In genomic region chr1:133133425-133133824, GRCm38 (mm10) we compare ENCODE assay signal across 8 mouse cellular contexts. TPM values are rescaled to one million over a fixed set of nuclear protein-coding genes. Genes with fewer than 3 reads are reported as not detected.
A peak's percentile ranks its signal among the peaks of the same experiment; 100 is the strongest.
DNase-seq lines count a peak whose midpoint lies in the region; ATAC-seq and TF ChIP-seq lines count a peak whose summit lies in the region.

No protein-coding gene starts in this region.

- ATAC-seq in embryonic facial prominence, embryonic 11.5 days (replicated peaks; ENCODE audit: insufficient number of reproducible peaks, low FRiP score, low TSS enrichment, low read depth): no peak
- ATAC-seq in hindbrain, embryonic 15.5 days (ENCODE audit: low FRiP score, low read depth): no peak
- ATAC-seq in megakaryocyte, adult 5-6 weeks (ENCODE audit: poor library complexity, severe bottlenecking): peak; percentile 15

- no peaks in the 10 kb centered on the region for H3K27me3 ChIP-seq in embryonic facial prominence, embryonic 11.5 days (ENCODE audit: control insufficient read depth, insufficient read depth, low read length)
- no peaks in the 10 kb centered on the region for H3K27me3 ChIP-seq in hindbrain, embryonic 15.5 days

- 19% methylated on average over 2 of the region's 2 CpGs for WGBS in embryonic facial prominence, embryonic 11.5 days
- 11% methylated on average over 2 of the region's 2 CpGs for WGBS in hindbrain, embryonic 15.5 days

- H3K9ac ChIP-seq in embryonic facial prominence, embryonic 11.5 days (replicated peaks; ENCODE audit: low read length): peak overlapping the region; percentile 79
- H3K9ac ChIP-seq in hindbrain, embryonic 15.5 days: peak overlapping the region; percentile 87

- no peaks in the 10 kb centered on the region for H3K9me3 ChIP-seq in embryonic facial prominence, embryonic 11.5 days (replicated peaks; ENCODE audit: control insufficient read depth, low read length)
- no peaks in the 10 kb centered on the region for H3K9me3 ChIP-seq in hindbrain, embryonic 15.5 days

- H3K4me3 ChIP-seq in left cerebral cortex, adult 2 months: peak overlapping the region; percentile 75
- H3K4me3 ChIP-seq in embryonic facial prominence, embryonic 11.5 days (ENCODE audit: low read depth, low read length): peak overlapping the region; percentile 73
- peak overlapping the region; percentile 82 for H3K4me3 ChIP-seq in hindbrain, embryonic 15.5 days

- peaks cover 6% of the 10 kb centered on the region for H3K36me3 ChIP-seq in embryonic facial prominence, embryonic 11.5 days (replicated peaks; ENCODE audit: control insufficient read depth, insufficient read depth, low read depth, low read length)
- peaks cover 17% of the 10 kb centered on the region for H3K36me3 ChIP-seq in hindbrain, embryonic 15.5 days

- TF ChIP-seq CTCF in left cerebral cortex, adult 2 months (IDR thresholded peaks at IDR 0.05): no peak

- intact Hi-C loops in left cerebral cortex, adult 2 months (cut with DNase I): loop anchor here (5.0 kb wide), 1 partner anchor 479 kb away; the partner anchor contains the start of gene Snrpe

- DNase-seq in left cerebral cortex, adult 2 months (ENCODE audit: extremely low spot score in 1 of 2, low spot score in 2 of 2): no peak
- no peak for DNase-seq in left cerebral cortex, adult 8-10 months (ENCODE audit: low spot score in 2 of 2)
- no peak for DNase-seq in embryonic facial prominence, embryonic 11.5 days (ENCODE audit: low spot score)
- no peak for DNase-seq in layer of hippocampus, postnatal 10 days (ENCODE audit: low spot score in 2 of 2)
- no peak for DNase-seq in thymus, postnatal 4 days
- DNase-seq in embryo, embryonic 10 days (ENCODE audit: low spot score): no peak

- peaks cover 4% of the 10 kb centered on the region; the same call in 1 of the 2 replicates for H3K4me1 ChIP-seq in embryonic facial prominence, embryonic 11.5 days (ENCODE audit: control insufficient read depth, insufficient read depth, low read length)
- H3K4me1 ChIP-seq in hindbrain, embryonic 15.5 days (replicated peaks): peaks cover 53% of the 10 kb centered on the region

- peak overlapping the region; percentile 89 for H3K4me2 ChIP-seq in embryonic facial prominence, embryonic 11.5 days (ENCODE audit: low read depth, low read length)
- H3K4me2 ChIP-seq in hindbrain, embryonic 15.5 days: peak overlapping the region; percentile 79

- H3K27ac ChIP-seq in left cerebral cortex, adult 2 months: peak overlapping the region; percentile 72; the same call in 1 of the 2 replicates
- H3K27ac ChIP-seq in embryonic facial prominence, embryonic 11.5 days (replicated peaks; ENCODE audit: low read depth, low read length): no peak overlapping the region
- H3K27ac ChIP-seq in hindbrain, embryonic 15.5 days (replicated peaks): no peak overlapping the region

RNA-seq across cellular contexts. Expression of gene Ppp1r15b, which starts 2.5 kb away (rescaled TPM):
- total RNA-seq in left cerebral cortex, adult 2 months (2021): 10 to 100 TPM; 41.4 to 44.3 TPM
- 10 to 100 TPM; 41.0 to 43.6 (median 42.0) TPM for total RNA-seq in left cerebral cortex, adult 8-10 months (2022)
- polyA plus RNA-seq in embryonic facial prominence, embryonic 11.5 days (2014; fragmentation: Nextera tagmentation; extraction: Ambion mirVana): 41.5 and 42.1 TPM in 2 replicates
- polyA plus RNA-seq in hindbrain, embryonic 15.5 days (2015; fragmentation: Nextera tagmentation; extraction: Ambion mirVana): 26.7 and 28.0 TPM in 2 replicates
- 68.0 and 75.8 TPM in 2 replicates for total RNA-seq in megakaryocyte, adult 5-6 weeks (2015)
- 124 and 135 TPM in 2 replicates for total RNA-seq in megakaryocyte, adult 5-6 weeks (2017)
- total RNA-seq in layer of hippocampus, postnatal 10 days (2021): 10 to 100 TPM; 44.5 to 45.0 TPM

RNA-seq across cellular contexts. Expression of gene Plekha6, which starts 30.6 kb away (rescaled TPM):
- total RNA-seq in left cerebral cortex, adult 2 months (2021): 10 to 100 TPM; 94.2 to 96.3 TPM
- total RNA-seq in left cerebral cortex, adult 8-10 months (2022): 10 to 100 TPM; 83.6 to 89.6 (median 88.4) TPM
- 2.0 and 2.8 TPM in 2 replicates for polyA plus RNA-seq in embryonic facial prominence, embryonic 11.5 days (2014; fragmentation: Nextera tagmentation; extraction: Ambion mirVana)
- polyA plus RNA-seq in hindbrain, embryonic 15.5 days (2015; fragmentation: Nextera tagmentation; extraction: Ambion mirVana): 17.2 and 19.9 TPM in 2 replicates
- 0.11 and 0.21 TPM in 2 replicates for total RNA-seq in megakaryocyte, adult 5-6 weeks (2015)
- total RNA-seq in megakaryocyte, adult 5-6 weeks (2017): 0.15 and 0.33 TPM in 2 replicates
- 10 to 100 TPM; 54.8 to 65.7 TPM for total RNA-seq in layer of hippocampus, postnatal 10 days (2021)

Comparison
In these comparisons a context has a peak if more than half of its experiments do, and no peak if none do; other contexts are left out.
1. RNA of gene Plekha6, which starts 30.6 kb away (total RNA-seq): 94.2 to 96.3 TPM in left cerebral cortex, adult 2 months, 83.6 to 89.6 TPM in left cerebral cortex, adult 8-10 months and 54.8 to 65.7 TPM in layer of hippocampus, postnatal 10 days; 0.11 to 0.33 TPM in megakaryocyte, adult 5-6 weeks; every median in the first group is over 10 times any median in the second.
2. Peak in every context shown above with its lines, with median percentiles within 50 percentile points of each other: H3K4me3 ChIP-seq.